In the genomic region with DNA sequence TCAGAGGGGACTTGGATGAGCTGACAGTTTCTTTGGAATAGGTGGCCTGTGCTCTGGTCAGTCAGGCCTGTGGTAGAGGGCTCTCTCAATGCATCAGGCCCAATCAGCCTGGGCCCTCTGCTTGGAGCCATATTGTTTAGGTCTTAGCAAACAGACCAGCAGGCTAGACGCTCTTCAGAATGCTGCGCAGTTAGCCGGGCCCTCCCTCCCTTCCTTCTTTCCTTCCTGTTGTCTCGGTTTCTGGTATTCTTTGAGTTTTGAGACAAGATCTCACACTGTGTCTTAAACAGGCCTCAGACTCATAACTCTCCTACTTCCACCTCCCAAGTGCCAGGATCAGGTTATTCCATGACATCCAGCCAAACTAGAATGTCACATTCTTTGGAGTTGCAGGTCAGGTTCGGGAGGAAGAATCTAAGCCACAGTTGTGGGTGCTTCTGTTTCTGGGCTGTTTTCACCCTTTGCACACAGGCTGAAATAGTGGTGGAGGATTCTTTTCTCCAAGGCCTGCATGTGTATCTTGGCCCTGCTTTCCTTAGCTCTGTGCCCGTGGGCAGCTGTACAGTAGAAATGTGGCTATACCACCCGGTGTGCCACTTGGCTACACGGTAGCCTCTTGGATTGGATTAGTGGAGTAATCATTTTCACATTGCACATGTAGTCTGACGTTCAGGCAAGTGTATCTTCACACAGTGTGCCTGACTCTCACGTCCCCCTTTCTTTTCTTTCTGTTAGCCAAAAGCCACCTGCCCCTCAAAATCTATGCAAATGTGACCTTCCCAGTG, we compare ENCODE assay signal across 20 mouse cellular contexts.
A peak's percentile ranks its signal among the peaks of the same experiment; 100 is the strongest.
DNase-seq lines count a peak whose midpoint lies in the region; ATAC-seq and TF ChIP-seq lines count a peak whose summit lies in the region.
"Had no signal": no experiment of that assay in that cellular context is flagged by ENCODE, and none has a peak within 500 bp of the region (broad histone marks: within the 10 kb centered on the region; RNA-seq: fewer than 3 reads in every experiment).

No protein-coding gene starts in this region.

- no peak for TF ChIP-seq POLR2A in cerebellum, adult 2 months (IDR thresholded peaks at IDR 0.05; ENCODE audit: borderline replicate concordance, insufficient read depth, low read length)

- H3K27ac ChIP-seq in cerebellum, adult 2 months (ENCODE audit: insufficient read depth, low read length): no peak overlapping the region
- H3K27ac ChIP-seq in forebrain, embryonic 13.5 days: no peak overlapping the region
- H3K27ac ChIP-seq: hindbrain, embryonic 14.5 days; kidney, embryonic 15.5 days; midbrain, embryonic 10.5 days had no signal

- peak; percentile 17 for DNase-seq in thymus, postnatal 0 days (ENCODE audit: low spot score)
- no peak for DNase-seq in thymus, adult 18-20 months
- peak; percentile 58 to 70 for DNase-seq in cerebellum, adult 2 months
- DNase-seq in fat pad, adult 2 months (ENCODE audit: extremely low read depth, low read depth, low spot score): peak; percentile 92
- no peak for DNase-seq in spleen, postnatal 14 days (ENCODE audit: low spot score in 2 of 2)
- DNase-seq in layer of hippocampus, postnatal 10 days (ENCODE audit: low spot score in 2 of 2): no peak
- DNase-seq in heart, postnatal 25 days (ENCODE audit: low spot score): no peak
- DNase-seq: gastrocnemius, postnatal 14 days; liver; liver, postnatal 0 days; lung, postnatal 14 days; right cerebral cortex, postnatal 14 days had no signal

- intact Hi-C loops in heart, postnatal 25 days (cut with DNase I): no loop called here

- no peaks in the 10 kb centered on the region; the same call in 1 of the 2 replicates for H3K4me1 ChIP-seq in cerebellum, adult 2 months (ENCODE audit: control insufficient read depth, insufficient read depth, low read length)
- H3K4me1 ChIP-seq in forebrain, embryonic 13.5 days: no peaks in the 10 kb centered on the region

- no peaks in the 10 kb centered on the region for H3K9me3 ChIP-seq in forebrain, embryonic 13.5 days (replicated peaks)
- H3K9me3 ChIP-seq: kidney, embryonic 15.5 days; midbrain, embryonic 10.5 days had no signal

- H3K4me3 ChIP-seq in cerebellum, adult 2 months (replicated peaks; ENCODE audit: insufficient read depth, low read depth, low read length): no peak overlapping the region
- H3K4me3 ChIP-seq in forebrain, embryonic 13.5 days: no peak overlapping the region
- H3K4me3 ChIP-seq: erythroblast, embryonic 14.5 days; kidney, embryonic 15.5 days; midbrain, embryonic 10.5 days had no signal

- no peak for ATAC-seq in forebrain, embryonic 13.5 days
- ATAC-seq: forebrain, embryonic 16.5 days; intestine, embryonic 16.5 days; liver, postnatal 0 days had no signal

- no peaks in the 10 kb centered on the region for H3K36me3 ChIP-seq in forebrain, embryonic 13.5 days (ENCODE audit: poor library complexity, severe bottlenecking)
- H3K36me3 ChIP-seq: G1E; kidney, embryonic 15.5 days; midbrain, embryonic 10.5 days had no signal

- H3K9ac ChIP-seq in forebrain, embryonic 13.5 days: no peak overlapping the region
- H3K9ac ChIP-seq: hindbrain, embryonic 14.5 days; kidney, embryonic 15.5 days; liver, postnatal 0 days had no signal

- no peak overlapping the region for H3K4me2 ChIP-seq in forebrain, embryonic 13.5 days
- H3K4me2 ChIP-seq: hindbrain, embryonic 14.5 days; kidney, embryonic 15.5 days had no signal

- no peak for TF ChIP-seq CTCF in cerebellum, adult 2 months (IDR thresholded peaks at IDR 0.05; ENCODE audit: borderline replicate concordance, insufficient read depth, low read depth, low read length)

- 44% methylated on average over 10 of the region's 10 CpGs for WGBS in cerebellum, adult 2 months
- WGBS in forebrain, embryonic 13.5 days: 90% methylated on average over 10 of the region's 10 CpGs

- no peaks in the 10 kb centered on the region for H3K27me3 ChIP-seq in cerebellum, adult 2 months (ENCODE audit: control insufficient read depth, insufficient read depth, low read length)
- no peaks in the 10 kb centered on the region for H3K27me3 ChIP-seq in forebrain, embryonic 13.5 days
- H3K27me3 ChIP-seq: kidney, embryonic 15.5 days had no signal

Comparison
In these comparisons a context has a peak if more than half of its experiments do, and no peak if none do; other contexts are left out.
1. DNase-seq: peak in thymus, postnatal 0 days (single experiment), cerebellum, adult 2 months (2 of 2) and fat pad, adult 2 months (single experiment); none in thymus, adult 18-20 months (0 of 2), spleen, postnatal 14 days (0 of 2), layer of hippocampus, postnatal 10 days (0 of 2) and heart, postnatal 25 days (single experiment).